Mouse (Mus musculus): Measurements from ENCODE around the gene H2-Ab1. TPM values are rescaled to one million over a fixed set of nuclear protein-coding genes. Genes with fewer than 3 reads are reported as not detected.
A peak's percentile ranks its signal among the peaks of the same experiment; 100 is the strongest.

The H2-Ab1 gene
- total RNA-seq, 2 experiments from 2014 or later: 36.3 to 70.4 TPM

- no peak for DNase-seq
These were observed 17.9 kb upstream of the H2-Ab1 start for GRCm38 (mm10) chr17:34239601-34240041.

GRCm38 (mm10) chr17:34240366-34240765 lies 17.1 kb upstream of the H2-Ab1 start:
- no peak for DNase-seq

DNA sequence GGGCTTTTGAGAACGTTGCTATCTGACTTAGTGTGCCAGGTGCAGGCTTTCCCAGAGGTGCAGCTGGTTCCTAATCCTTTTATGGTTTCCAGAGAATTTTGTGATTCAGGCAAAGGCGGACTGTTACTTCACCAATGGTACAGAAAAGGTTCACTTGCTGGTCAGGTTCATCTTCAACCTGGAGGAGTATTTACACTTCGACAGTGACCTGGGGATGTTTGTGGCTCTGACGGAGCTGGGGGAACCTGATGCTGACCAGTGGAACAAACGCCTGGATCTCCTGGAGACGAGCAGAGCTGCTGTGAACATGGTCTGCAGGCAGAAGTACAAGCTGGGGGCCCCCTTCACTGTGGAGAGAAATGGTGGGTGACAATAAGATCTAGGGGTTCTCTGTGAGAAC lies 16.6 kb upstream of the H2-Ab1 start:
- DNase-seq: no peak

GRCm38 (mm10) chr17:34244656-34245055 lies 12.8 kb upstream of the H2-Ab1 start:
- no peak for DNase-seq

- no peak for DNase-seq
These were observed 10.4 kb upstream of the H2-Ab1 start for GRCm38 (mm10) chr17:34247047-34247446.

DNA sequence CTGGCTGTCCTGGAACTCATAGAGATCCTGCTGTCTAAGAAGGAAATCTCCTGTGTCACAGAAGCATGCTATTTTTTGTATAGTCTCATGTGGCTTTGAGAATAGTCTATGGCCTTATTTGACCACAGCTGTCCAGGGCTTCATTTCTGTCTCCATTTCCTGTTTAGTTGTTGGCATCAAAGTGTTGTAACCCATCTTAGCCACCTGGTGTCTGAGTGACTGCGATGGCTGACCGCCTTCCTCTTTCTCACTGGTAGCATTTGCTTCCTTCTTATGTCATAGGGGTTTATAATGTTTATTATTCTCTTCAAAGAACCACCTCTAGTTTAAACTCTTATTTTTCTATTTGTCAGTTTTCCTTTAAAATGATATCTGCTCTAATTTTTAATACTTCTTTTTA lies 8.7 kb upstream of the H2-Ab1 start:
- no peak for DNase-seq

GRCm38 (mm10) chr17:34249361-34249760 lies 8.1 kb upstream of the H2-Ab1 start:
- no peak for DNase-seq

- peak; percentile 17 to 52 for DNase-seq
These were observed 7.6 kb upstream of the H2-Ab1 start for GRCm38 (mm10) chr17:34249878-34250277.

GRCm38 (mm10) chr17:34251666-34252065 lies 5.8 kb upstream of the H2-Ab1 start:
- DNase-seq: no peak

DNA sequence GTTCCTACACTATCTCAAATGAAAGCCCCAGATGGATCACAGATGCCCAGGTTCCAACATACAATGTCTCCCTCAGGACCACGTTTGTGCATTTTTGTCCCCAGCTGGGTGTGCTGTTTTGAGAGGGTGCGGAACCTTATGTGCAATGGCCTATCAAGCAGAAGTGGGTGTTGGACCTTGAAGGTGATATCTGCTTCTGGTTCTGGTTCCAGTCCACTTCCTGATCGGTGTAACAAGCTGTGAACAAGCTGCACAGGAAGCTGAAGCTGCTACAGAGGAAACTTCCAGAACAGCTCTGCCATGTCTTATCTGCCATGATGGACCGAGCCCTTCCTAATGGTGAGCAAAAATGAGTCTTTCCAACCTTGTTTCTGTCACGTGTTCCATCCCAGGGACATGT lies 988 bp upstream of the H2-Ab1 start:
- no peak for DNase-seq

- no peak for DNase-seq
These were observed 3.1 kb downstream of the H2-Ab1 start for GRCm38 (mm10) chr17:34260551-34260950.

- peak; percentile 59 to 77 for DNase-seq
These were observed 4.0 kb downstream of the H2-Ab1 start for GRCm38 (mm10) chr17:34261502-34261901.

- peak; percentile 59 to 71 for DNase-seq
These were observed 5.6 kb downstream of the H2-Ab1 start for GRCm38 (mm10) chr17:34263068-34263467.

GRCm38 (mm10) chr17:34263811-34264371 lies 6.4 kb downstream of the H2-Ab1 start:
- DNase-seq: peak in 1 of 2 experiments; percentile 29

DNA sequence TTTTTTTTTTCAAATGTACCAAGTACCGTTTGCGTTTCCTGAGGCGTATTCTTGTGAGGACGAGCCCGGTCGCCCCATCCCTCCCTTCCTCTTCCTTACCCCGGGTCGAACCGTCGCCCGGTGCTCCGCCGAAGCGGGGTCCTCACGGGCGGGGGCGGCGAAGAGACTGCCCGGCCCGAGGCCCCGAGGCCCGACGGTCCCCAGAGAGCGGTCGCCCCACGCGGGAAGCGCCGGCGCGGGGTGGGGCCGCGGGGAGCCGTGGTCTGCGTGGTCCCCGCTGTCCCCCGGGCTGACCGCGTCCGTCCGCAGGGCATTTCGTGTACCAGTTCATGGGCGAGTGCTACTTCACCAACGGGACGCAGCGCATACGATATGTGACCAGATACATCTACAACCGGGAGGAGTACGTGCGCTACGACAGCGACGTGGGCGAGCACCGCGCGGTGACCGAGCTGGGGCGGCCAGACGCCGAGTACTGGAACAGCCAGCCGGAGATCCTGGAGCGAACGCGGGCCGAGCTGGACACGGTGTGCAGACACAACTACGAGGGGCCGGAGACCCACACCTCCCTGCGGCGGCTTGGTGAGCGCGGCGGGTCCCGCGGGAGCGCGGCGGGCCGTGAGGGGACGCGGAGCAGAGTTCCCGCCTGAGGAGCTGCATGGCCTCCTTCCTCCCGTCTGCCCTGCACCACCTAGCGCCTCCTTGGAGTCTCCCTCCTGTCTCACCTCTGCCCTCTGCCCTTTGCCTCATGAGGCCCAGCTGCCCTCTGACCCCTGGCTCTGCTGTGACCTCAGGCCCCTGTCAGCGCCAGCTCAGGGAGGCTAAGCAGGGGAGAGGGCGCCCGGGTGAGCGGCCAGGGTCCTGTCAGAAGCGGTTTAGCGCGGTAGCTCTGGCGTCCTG lies 7.2 kb downstream of the H2-Ab1 start:
- peak in 1 of 2 experiments; percentile 8 for DNase-seq

DNA sequence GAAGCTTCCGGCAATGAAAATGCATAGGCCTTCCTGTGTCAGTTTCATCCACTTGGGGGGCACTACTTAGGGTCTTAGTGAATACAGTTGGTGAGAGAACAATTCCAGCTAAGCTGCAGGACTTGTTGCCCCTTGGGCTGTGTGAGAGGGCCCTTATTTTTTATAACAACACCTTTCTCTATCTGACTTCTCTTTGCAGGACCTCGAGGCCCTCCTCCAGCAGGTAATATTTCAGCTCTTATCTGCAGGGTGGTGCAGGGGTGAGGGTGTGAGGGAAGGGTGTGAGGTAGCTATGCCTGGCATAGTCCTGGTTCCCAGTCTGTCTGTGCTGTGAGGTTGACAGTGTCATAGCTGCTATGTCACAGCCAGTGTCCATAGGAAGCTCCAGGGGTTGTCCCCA lies 10.8 kb downstream of the H2-Ab1 start:
- DNase-seq: no peak

DNA sequence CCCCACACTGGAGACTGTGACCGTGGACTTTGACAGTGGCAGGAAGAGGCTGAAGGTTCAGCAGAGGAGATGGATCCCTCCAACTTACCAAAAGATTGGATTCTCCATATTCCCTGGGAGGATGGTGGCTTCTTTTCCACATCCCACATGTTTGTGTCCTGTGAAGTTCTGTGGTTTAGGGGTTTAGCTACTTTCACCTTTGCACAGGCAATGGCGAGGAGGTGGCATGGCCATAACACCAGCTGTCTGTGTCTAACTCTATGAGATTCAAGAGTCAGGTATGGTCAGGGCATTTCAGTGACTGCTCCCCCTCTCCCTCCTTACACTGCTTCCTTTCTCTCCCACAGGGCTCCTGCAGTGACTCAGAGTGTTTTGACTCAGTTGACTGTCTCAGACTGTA lies 11.3 kb downstream of the H2-Ab1 start:
- no peak for DNase-seq

DNA sequence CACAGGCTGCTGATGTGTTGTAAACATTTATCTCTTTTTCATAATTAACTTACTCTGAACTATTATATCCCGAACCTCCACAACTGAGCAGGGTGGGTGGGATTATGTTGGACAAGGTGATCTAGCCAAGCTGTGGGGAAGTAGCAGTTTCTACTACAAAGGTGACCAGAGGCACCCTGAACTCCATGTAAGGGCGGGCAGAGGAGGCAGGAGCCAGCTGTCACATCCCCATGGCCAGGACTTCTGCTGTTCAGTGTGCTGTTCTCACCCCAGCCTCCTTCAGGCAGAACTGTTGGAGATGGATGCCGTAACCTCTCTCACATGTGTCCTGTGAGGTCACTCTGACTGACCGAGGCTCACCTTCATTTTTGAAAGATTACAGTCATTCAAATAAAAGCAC lies 12.3 kb downstream of the H2-Ab1 start:
- no peak for DNase-seq

DNA sequence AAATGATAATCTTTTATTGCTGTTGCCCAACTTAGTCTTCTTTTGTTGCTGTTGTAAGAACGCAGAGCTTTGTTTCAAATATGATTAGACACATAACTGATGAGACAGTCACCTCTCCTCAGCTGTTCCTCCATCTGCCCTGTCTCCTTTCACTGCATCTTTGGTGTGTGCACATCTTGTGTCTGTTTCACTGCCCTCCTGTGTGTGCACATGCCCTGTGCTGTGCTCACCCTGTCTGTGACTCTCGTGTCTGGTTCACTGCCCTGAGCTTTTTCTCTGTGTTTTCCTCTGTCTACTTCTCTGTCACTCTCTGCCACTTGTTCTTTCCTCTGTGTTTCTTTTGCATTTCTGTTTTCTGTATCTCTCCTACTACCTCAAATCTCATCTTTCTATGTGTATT lies 12.7 kb downstream of the H2-Ab1 start:
- no peak for DNase-seq

- no peak for DNase-seq
These were observed 13.5 kb downstream of the H2-Ab1 start for GRCm38 (mm10) chr17:34270940-34271339.

- DNase-seq: no peak
These were observed 14.6 kb downstream of the H2-Ab1 start for GRCm38 (mm10) chr17:34272102-34272501.

DNA sequence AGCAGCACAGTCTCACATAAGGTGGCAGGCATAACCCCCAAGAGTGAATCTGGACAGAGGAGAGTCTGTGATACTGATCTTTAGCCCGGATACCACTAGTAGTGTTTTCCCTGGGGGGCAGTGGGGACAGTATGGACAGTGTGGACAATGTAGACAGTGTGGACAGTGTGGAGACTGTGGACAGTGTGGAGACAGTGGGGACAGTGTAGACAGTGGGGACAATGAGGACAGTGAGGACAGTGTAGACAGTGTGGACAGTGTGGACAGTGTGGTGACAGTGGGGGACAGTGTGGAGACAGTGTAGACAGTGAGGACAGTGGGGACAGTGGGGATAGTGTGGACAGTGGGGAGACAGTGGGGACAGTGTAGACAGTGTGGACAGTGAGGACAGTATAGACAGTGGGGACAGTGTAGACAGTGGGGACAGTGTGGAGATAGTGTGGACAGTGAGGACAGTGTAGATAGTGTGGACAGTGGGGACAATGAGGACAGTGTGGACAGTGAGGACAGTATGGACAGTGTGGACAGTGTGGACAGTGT lies 23.1 kb downstream of the H2-Ab1 start:
- DNase-seq: no peak

DNA sequence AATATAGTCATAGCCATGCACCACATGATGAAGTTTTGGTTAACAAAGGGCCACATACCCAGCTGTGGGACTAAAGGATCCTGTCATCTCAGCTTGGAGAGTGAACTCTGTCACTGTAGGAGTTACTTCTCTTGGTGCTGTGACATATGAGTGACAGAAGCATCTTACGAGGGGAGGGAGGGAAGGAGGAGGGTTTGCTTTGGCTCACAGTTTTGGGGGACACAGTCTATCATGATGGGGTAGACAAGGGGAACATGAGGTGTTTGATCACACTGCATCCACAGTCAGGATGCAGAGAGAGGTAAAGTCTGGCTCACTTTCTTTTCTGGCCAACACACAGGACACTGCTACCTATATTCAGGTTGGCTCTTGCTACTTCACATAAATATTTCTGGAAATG lies 24.3 kb downstream of the H2-Ab1 start:
- no peak for DNase-seq
